Mouse (Mus musculus) lung, postnatal 36 days (tissue): ENCODE data around the gene 1700021F07Rik.

Experiments used
- DNase-seq: peaks from one replicate; pipeline ENCODE4 v3.0.0; 2022; ENCODE audit warnings: mixed read lengths

1700021F07Rik gene

DNA sequence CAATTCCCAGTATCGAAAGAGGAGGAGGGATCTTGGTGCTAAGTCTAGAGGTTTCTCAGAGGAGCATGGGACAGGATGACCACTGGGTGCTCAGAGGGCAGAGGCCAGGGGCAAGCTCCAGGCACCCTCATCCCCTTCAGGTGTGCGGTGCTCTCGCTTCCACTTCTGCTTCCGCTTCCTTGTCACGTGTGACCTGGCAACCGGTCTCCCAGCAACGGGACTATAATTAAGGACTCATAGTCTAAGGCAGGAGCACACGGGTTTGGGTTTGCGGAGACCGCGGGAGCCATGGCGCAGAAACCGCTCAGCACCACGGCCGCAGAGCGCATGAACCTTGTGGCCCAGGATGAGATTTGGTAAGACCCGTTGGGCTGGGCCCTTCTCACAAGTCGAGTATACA lies at the start of gene 1700021F07Rik:
TSS of gene 1700021F07Rik (plus strand) at position 211 of the 400 bp plus-strand sequence.
- no peak for DNase-seq

DNA sequence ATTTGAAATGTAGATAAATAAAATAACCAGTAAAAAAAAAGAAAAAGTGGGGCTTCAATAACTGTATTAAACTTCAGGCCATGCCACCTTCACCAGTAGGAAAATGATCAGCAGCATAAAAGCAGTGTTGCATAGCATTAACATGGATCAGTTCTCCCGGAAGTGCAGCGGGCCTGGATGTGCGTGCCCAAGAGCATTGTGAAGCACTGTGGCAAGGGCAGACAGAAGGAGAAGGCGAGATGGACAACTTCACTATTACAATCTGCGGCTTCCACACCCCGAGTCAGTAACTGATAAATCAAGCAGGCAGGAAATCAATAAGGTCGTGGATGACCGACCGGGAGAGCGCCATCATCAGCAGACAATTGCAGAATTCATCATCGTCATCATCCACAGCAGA lies 49.2 kb upstream of the 1700021F07Rik start:
- DNase-seq, result no peak

DNA sequence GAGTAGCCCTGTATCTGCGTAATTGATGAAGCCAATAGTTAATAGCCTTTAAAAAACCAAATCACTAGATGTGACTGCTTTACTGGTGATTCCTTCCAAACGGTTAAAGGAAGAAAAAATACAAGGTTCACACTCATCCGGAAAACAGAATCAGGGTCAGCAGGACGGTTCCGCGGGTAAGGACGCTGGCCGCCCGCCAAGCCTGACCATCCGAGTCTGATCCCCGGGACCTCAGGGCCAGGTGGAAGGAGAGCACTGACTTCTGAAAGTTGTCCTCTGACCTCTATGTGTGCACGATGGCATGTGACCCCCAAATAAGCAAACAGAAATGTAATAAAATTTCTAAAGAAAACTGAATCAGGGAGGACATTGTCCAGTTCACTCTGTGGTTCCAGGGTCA lies 43.3 kb upstream of the 1700021F07Rik start:
- DNase-seq, result no peak

DNA sequence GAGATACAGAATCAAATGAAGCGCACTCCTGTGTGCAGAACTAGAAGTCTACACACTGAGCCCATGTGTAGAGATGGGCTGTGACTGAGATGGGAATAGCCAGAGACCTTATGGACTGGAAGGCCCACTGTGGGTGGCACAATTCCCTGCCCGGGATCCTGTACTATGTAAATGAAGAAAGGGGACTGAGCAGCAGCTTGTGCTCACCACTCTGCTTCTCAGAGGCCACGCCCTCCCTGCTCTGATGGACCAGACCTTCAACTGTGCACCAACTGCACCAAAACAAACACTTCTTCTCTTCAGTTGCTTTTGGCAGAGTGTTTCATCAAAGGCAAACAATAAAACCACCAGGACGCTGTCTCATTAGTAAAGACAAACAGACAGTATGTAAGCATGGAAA lies 37.9 kb upstream of the 1700021F07Rik start:
- DNase-seq, result no peak

DNA sequence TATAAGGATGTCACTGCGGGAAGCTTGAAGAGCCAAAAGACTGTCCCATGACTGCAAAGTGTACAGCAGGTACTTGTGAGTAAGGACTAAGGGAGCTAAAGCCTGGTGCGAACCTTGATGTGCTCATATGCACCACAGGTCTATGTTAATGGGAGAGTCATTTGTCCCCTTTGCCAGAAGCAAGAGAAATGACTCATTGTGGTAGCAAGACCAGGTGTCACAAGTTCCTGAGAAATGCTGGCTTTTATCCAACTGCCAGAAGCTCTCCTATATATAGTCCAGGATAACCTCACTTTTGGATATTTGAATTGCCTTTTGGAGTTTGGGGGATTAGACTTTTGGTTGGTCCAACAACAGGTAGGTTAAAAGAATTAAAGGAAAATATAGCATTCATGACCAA lies 22.8 kb upstream of the 1700021F07Rik start:
- no peak for DNase-seq

DNA sequence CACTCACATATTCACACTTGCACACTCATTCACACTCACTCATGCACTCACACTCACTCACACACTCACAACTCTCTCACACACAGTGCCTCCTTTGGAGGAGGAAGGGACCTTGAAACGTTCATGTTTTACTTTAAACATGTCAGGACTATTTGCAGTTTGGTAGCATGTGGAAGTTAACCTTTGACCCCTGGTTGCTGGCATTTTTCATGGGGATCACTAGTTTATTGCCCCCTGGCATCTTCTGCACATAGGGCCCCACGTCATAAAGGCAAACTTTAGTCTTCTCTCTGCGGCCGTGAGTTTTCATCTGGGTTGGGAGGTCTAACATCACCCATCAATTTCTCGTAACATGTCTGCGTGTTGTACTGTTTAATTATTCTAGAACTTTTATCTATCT lies 8.4 kb upstream of the 1700021F07Rik start:
- no peak for DNase-seq

DNA sequence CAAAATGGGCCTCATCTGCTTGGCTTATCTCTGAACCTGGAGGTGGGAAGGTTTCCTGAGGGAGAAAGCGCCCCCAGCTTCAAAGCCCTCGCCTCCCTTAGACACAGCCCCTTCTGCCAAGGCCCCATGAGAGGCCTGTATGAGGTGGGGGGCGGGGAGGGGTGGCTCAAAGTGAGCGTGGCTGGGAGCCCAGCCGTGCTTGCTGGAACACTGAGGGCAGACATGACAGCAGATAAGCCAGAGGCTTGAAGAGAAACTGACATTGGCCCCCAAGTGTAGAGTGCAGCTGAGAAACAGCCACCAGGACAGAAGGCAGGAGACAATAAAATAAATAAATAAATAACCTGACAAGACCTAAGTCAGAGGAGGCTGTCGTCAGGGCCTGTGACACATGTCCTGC lies 7.2 kb upstream of the 1700021F07Rik start:
- DNase-seq, result no peak

DNA sequence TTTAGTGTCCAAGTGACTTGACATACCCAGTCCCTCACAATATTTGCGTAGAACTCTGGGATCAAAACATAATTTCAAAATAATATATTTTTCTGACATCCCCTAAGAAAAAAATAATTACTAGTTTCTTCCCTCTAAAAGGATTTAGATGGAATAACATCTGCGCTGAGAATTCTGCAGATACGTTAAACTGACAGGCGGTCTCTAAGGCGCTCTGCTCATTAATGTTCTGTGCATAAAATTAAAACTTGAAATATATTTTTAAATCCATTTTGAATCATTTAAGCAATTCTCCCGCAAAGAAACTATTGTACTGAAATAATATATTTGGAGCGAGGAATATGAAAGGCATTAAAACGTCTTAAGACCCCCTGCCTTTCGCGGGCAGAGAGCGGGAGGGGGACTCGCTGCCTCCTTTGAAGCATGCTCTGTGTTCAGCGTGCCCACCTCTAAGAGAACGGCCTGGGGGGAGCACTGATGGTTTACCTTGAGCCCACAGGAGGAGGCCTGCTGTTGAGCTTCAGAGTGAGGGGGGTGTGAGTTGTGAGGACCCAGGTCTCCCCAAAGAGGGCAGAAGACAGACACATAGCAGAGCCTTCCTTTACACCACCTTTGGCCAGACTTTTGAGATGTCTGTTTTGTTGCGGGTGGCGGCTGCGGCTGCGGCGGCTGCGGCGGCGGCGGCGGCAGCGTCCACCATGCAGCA lies 6.1 kb upstream of the 1700021F07Rik start:
- no peak for DNase-seq

DNA sequence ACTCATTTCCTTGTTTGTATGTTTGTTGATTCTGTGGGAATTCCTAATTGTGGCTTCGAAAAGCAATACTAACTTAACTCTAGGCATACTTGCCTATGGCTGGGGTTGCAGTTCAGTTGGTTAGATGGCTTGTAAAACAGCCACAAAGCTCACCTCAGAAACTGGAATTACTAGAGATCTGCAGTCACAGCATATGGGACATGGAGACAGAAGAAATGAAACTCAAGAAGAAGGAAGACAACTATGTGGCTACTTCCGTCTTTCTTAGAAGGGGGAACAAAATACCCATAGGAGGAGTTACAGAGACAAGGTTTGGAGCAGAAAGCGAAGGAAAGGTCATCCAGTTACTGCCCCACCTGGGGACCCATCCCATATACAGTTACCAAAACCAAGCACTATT lies 6.1 kb downstream of the 1700021F07Rik start:
- DNase-seq, result no peak

DNA sequence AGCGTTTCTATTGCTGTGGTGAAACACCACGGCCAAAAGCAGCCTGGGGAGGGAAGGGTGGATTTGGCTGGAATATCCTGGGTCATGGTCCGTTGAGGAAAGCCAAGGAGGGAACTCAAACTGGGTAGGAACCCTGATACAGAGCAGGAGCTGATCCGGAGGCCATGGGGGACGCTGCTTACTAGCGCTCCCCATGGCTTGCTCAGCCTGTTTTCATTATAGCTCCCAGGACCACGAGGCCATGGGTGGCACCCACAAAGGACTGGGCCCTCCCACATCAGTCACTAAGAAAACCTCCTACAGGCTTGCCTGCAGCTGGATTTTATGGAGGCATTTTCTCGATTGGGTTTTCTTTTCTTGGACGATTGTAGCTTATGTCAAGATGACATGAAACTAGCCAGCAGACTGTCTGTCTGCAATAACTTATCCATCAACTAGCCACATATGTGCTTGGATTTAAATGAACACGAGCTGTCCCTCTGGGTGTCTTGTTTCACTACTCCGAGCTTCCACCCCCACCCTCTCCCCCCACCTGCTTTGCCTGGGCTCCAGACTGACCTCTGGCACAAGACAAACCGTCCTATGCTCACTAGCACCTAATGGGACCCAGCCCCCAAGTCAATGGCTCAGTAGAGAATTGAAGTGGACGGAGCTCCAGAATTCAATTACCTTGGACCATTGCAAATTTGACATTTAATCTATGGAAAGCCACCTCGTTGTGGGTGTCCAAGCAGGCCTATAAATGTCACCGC lies 10.5 kb downstream of the 1700021F07Rik start:
- no peak for DNase-seq

DNA sequence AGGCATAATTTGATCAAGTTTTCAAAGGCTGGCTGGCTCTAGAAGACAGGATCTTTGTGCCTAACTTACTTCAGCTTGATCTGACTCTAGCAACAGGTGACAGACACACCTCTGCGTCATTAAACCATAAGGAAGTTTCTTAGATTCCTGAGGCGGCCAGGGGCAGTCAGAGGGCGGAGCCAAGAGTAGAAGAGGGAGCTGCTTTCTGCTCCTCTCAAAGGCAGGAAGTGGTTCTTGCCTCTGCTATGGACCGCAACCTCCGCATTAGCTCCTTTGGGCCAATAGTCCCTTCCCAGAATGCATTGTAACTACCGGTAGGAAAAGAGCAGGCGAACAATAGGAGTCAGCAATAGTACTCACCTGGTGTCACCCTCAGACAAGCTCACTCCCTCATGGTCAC lies 12.2 kb downstream of the 1700021F07Rik start:
- DNase-seq, result no peak

DNA sequence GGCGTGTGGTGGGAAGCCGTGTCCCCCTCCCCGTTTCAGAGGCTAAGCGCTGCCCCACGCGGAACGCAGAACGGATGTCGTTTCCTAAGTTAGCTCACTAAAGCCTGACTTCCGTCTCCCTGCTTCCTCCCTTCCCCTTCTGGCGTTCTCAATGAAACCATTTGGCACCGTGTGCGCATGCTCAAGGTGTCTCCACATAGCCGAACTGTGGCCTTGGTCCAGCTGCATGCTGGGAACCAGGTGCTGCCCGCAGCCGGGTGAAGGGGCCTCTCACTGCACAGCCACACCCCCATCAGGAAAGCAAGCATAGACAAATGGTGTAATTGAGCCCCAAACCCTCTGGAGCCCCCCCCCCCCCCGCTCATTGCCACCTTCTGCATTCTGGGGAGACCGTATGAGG lies 13.0 kb downstream of the 1700021F07Rik start:
- DNase-seq, result no peak

DNA sequence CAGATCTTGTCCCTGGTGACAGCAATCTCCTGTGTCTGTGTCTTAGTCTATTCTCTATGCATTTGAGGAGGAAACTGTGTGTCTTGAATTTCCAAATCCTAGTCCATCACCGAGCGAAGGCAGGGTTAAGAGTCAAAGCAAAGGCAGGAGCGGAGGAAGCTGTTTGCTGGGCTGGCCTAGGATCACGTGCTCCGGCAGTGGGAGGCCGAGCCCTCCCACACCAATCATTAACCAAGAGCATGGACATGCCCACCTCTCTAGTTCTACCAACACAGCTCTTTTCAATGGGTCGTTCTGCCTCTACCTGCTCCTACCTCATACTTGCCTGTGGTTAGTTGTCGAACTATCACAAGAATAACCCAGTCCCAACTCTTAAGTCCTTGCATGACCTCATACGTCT lies 13.5 kb downstream of the 1700021F07Rik start:
- DNase-seq, result no peak

DNA sequence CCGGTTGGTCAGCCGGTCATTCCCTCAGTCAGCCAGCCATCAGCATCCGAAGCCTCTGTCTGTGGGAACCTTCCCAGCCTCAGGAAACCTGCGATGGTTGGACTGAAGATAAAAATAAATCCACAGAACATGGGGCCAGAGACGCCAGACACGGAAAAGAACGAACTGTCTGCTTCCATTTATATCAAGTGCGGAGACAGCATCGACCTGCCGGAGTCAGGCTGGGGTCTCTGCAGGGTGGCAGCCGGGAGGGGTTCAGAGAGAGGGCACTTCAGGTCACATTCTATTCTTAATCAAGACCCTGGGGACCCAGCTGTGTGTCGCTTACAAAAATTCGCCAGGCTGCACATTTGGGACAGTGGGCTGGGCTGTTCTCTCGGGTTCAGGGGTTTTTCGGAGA lies 17.4 kb downstream of the 1700021F07Rik start:
- no peak for DNase-seq

DNA sequence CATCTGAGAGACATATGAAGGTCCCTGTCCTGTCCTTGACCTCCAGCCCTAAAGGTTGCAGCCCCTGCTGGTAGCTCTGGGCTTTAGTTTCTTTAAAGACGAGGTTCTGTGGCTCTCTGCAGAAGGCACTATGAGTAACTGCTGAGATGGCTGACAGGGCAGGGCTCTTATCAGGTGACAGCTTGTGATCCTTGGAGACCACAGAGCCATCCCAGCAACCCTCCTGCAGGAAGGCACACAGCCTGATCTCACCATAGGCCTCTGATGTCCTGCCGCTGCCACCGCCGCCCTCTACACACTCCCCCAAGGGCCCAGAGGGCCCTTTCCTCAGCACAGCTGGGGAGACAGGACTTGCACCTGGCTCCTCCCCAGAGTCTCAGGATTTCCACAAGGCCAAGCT lies 19.4 kb downstream of the 1700021F07Rik start:
- DNase-seq, result no peak

DNA sequence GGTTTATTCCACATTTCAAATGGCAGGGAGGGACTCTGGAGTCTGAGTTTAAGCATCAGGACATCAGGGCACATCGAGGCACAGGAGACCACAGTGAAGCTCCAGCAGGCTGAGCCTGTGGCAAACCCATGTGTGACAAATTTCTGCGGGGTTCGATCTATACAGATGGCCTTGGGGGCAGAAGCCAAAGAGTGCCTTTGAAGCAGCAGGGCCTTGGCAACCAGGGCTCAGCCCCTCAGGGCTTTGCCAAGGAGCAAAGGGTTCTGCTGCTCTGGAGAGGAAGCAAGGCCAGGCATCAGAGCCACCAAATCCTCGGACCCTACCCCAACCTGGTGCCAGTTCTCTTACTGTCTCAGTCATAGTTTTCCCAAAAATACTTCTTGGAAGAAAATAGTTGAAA lies 20.3 kb downstream of the 1700021F07Rik start:
- DNase-seq, result no peak

DNA sequence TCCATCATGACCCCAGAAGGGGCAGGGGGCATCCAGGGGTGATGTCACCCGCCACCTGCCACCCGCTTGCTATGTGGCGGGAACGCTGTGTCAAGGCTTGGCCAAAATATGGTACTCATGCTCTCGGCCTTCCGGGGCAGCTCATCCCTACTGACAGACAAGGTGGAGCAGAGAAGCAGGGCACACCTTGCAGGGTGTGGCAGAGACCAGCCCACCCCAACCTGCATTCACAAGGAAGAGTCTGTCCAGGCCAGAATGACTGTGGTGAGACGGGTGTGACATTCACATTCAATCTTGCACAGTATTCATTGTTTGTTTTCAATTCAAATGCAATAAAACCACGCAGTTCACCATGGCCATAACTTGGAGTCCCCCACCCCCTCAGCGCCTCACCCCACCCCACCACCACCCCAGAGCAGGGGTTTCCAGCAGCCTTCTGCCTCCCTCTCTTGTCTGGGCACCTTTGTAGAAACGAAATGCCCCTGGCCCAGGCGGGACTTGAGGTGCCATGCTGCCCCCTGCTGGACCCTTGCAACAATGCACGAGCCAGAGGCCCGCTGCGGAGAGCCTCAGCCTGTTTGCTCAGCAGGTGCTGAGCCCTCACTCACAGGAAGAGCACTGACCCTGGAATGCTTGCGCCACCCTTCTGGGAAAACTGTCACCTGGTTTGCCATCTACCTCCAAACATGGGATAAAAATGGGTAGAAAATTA lies 23.8 kb downstream of the 1700021F07Rik start:
- peak; percentile 76 for DNase-seq

DNA sequence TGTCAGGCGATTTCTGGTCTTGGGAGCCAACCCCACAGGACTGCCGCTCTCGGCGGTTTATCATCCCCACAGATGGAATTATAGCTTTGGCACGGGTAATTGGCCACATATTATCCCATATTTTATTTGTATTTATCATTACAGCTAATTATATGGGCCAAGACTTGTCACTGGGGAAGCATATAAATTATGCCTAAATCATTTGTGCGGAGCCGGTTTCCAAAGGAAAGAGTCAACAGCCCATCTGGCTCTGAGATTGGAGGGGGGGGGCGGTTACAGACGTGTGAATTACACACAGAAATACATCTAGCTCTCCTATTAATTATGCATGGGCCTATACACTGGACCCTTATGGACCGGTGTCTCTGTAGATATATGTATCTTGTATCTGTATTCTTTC lies 26.9 kb downstream of the 1700021F07Rik start:
- DNase-seq, result no peak

DNA sequence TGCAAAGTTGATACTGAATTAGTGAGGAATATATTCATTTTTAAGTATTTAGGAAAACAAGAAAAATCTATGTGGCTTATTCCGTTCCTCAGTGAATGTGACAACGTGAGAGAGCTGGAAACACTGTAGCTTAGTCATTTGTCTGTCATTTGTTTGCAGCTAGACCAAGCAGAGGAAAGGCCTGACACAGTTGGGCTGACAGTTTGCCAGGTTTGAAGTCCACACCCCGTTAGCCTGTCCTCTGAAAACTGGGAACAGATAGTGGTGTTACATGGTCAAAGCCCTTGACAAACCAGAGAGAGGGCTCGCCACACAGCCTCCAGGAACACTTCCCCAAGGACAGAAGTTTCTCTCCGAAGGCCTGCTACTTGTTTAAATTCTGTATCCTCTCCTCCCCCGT lies 28.3 kb downstream of the 1700021F07Rik start:
- peak; percentile 3 for DNase-seq

DNA sequence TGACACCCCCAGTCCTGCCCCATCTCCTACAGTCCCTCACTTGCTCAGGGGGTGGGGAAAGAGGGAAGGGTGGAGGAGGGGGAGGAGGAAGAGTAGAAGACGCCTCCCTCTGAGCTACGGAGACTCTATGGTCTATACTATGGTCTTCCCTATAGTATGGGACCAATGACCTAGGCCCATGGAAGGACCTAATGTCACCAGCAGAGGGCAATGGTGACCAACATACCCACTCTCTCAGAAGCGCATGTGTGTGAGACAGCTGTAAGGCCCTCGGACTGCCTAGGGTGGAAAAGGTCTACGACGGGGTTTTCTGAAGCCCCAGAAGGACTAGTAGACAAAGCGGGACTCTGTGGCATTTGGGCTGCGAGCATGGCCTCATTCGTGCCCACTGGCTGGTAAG lies 31.5 kb downstream of the 1700021F07Rik start:
- peak; percentile 41 for DNase-seq

DNA sequence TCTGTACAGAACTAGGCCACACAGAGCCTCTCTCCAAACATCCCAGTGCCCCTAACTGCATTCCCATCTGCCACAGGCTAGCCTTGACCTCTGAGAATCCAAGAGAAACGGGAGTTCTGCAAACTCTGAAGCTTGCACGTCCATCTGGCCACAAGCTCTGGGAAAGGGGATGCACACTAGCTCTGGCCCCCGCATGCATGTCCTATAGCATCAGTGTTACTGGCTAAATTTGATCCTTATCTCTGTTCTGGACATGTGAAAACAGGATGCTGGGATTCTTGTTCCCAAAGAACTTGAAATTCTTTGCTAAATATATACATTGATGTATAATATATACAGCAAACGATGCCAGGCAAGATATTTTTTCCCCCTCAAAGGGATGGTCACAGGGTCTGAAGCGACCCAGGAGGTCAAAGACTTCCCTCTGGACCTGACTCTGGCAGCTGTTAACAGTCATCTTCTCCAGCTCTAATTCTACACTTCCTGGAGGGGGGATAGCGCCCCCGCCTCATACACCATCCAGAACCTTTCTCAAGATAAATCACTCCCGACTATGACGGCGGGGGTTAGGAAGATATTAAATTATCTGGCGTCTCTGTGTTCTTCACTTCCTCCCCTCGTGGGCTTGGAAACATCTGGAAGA lies 36.5 kb downstream of the 1700021F07Rik start:
- no peak for DNase-seq

DNA sequence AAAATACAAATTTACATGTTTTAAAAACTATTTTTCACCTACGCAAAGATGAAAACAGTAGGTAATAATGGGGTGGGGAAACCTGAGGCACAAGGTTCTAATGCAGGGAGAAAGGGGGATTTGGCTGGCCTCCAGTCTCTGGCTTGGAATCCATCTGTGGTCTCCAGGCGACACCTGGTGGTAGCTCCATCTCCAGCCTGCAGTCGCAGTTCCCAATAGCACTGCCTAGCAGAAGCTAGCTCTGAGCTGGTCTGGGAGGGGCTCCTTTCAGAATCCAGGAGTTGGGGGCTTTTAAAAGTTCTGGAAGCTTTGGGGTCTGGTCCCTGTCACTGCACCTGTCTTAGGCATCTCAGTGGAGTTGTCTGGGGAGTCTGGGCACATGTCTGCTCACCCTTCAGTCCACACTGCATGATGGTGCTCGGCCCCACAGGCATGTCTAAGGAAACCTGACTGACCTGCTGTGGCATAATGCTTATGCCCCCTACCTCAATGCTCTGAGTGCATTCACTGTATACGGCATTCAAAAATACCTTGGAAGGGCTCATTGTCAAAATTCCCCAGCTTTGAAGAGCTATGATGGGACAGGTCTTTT lies 39.6 kb downstream of the 1700021F07Rik start:
- DNase-seq, result peak; percentile 64

DNA sequence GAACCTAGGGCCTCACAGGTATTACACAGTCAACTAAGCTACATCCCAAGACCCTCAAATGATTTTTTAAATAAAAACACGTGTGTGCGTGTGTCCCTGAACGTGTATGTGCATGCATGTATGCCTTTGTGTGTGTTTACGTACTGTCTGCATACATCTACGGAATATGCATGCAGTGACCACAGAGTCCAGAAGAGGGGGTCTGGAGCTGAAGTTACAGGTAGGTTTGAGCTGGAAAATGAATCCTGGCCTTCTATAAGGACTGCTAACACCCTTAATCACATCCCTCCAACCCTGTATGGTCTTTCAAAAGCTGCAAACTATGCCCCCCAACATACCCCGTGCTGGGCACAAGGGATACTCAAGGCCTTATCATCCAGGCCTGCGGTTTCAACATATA lies 41.0 kb downstream of the 1700021F07Rik start:
- DNase-seq, result no peak
